Mouse (Mus musculus): Measurements from ENCODE around the gene Wdr82.

GRCm38 (mm10) chr9:106167241-106167640 is 3.5 kb upstream of the Wdr82 start:
- no peak for TF ChIP-seq CTCF (IDR thresholded peaks at IDR 0.05; ENCODE audit: control insufficient read depth, insufficient read depth, insufficient read length)
- no peak for TF ChIP-seq USF1 (IDR thresholded peaks at IDR 0.05; ENCODE audit: low read depth)
- no peak for TF ChIP-seq MYOG (IDR thresholded peaks at IDR 0.05; ENCODE audit: control insufficient read depth, extremely low read depth, insufficient read length)
